Mouse (Mus musculus) midbrain, postnatal 0 days (tissue): ENCODE measurements around the gene Apopt1. TPM values are rescaled to one million over a fixed set of nuclear protein-coding genes. Genes with fewer than 3 reads are reported as not detected.

Experiments
- ATAC-seq: fragments of 200-750 bp; cut with Nextera tagmentation; 2 replicates; pipeline ENCODE4 v1.8.0; 2017; ENCODE audit warnings: moderate number of reproducible peaks, mild to moderate bottlenecking, moderate TSS enrichment, moderate library complexity; ENCODE audit not compliant: low FRiP score
- DNase-seq: peaks from one replicate; pipeline ENCODE4 v3.0.0-alpha.2; 2015; ENCODE audit warnings: low spot score
- H3K27ac ChIP-seq: fragments of 300-500 bp; sonication (generic); 2 replicates; pipeline ENCODE4 v1.5.1; 2014; ENCODE audit warnings: low read depth, mild to moderate bottlenecking, low read length, mixed read lengths
- H3K27me3 ChIP-seq: fragments of 300-500 bp; sonication (generic); 2 replicates; pipeline ENCODE4 v1.6.1; 2014; ENCODE audit warnings: low read length, control low read depth, mixed read lengths; ENCODE audit not compliant: insufficient read depth
- H3K36me3 ChIP-seq: fragments of 300-500 bp; sonication (generic); 2 replicates; pipeline ENCODE4 v1.6.1; 2014; ENCODE audit warnings: low read length, control low read depth, mixed read lengths; ENCODE audit not compliant: insufficient read depth
- H3K4me1 ChIP-seq: fragments of 300-500 bp; sonication (generic); 2 replicates; pipeline ENCODE4 v1.6.1; 2014; ENCODE audit warnings: mild to moderate bottlenecking, control low read depth, antibody characterized with exemption, low read length, mixed read lengths; ENCODE audit not compliant: insufficient read depth
- H3K4me2 ChIP-seq: fragments of 300-500 bp; sonication (generic); 2 replicates; pipeline ENCODE4 v1.6.1; 2014; ENCODE audit warnings: low read depth, mild to moderate bottlenecking, low read length, mixed read lengths; ENCODE audit not compliant: poor library complexity, severe bottlenecking
- H3K4me3 ChIP-seq: fragments of 300-500 bp; sonication (generic); 2 replicates; pipeline ENCODE4 v1.5.1; 2014; ENCODE audit warnings: low read depth, mild to moderate bottlenecking, low read length, moderate library complexity
- H3K9ac ChIP-seq: fragments of 300-500 bp; sonication (generic); replicated peaks from 2 replicates; pipeline ENCODE4 v1.6.1; 2014; ENCODE audit warnings: mild to moderate bottlenecking, low read length, moderate library complexity, mixed read lengths; ENCODE audit not compliant: poor library complexity, severe bottlenecking
- H3K9me3 ChIP-seq: fragments of 300-500 bp; sonication (generic); 2 replicates; pipeline ENCODE4 v1.6.1; 2016; ENCODE audit warnings: low read length, control low read depth
- CTCF ChIP-seq: IDR thresholded peaks from 2 replicates; pipeline ENCODE4 v1.5.1; 2016; ENCODE audit warnings: antibody characterized with exemption, mild to moderate bottlenecking
- WGBS: fragments of 180-500 bp; shearing (Covaris S2); extraction: QIAGEN DNeasy Blood & Tissue Kit; methylation state at CpG from one replicate; pipeline ENCODE4 v1.1.7; 2014; 5-methylcytosine and 5-hydroxymethylcytosine counted together
- polyA plus RNA-seq: library from polyadenylated mRNA; unstranded; fragments of >200 nt; fragmentation: Nextera tagmentation; extraction: Ambion mirVana; gene quantifications from 2 replicates; pipeline ENCODE4 v1.2.1, GENCODE M21; 2015
- total RNA-seq: library from RNA; depleted of rRNA; stranded (reverse); fragments of >200 nt; gene quantifications from 2 replicates; pipeline ENCODE4 v1.2.3, GENCODE M21; 2014

Gene Apopt1
- total and polyA plus RNA-seq, 2 experiments from 2014 or later: 17.9 to 63.1 TPM

DNA sequence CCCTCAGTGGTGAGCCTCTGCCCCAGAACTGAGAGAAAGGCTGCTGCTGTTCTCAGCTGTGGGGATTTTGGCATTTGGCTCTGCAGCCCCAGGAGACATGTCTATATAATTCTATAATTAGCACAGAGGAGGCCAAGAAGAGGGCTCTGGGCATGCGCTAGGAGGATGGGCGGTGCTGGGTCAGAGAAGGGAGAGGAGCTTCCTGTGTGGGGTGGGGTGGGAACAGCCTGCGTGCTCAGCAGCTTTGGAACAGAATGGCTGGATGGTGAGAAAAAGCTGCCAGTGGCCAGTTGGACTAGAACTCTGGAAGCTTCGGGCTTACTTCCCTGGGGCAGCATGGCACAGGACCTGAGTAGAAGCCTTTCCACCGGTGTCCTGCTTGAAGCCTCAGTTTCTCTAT is 33.0 kb downstream of the Apopt1 start:
- WGBS: 66% methylated on average over 5 of the region's 5 CpGs
- DNase-seq (peak; percentile 52), ATAC-seq (no peak)
- TF ChIP-seq CTCF: no peak
- Histone ChIP-seq H3K27ac (no peak overlapping the region), H3K9me3 (no peaks in the 10 kb centered on the region), H3K4me2 (no peak overlapping the region), H3K36me3 (no peaks in the 10 kb centered on the region), H3K4me1 (no peaks in the 10 kb centered on the region), H3K9ac (no peak overlapping the region), H3K27me3 (no peaks in the 10 kb centered on the region), H3K4me3 (no peak overlapping the region)

DNA sequence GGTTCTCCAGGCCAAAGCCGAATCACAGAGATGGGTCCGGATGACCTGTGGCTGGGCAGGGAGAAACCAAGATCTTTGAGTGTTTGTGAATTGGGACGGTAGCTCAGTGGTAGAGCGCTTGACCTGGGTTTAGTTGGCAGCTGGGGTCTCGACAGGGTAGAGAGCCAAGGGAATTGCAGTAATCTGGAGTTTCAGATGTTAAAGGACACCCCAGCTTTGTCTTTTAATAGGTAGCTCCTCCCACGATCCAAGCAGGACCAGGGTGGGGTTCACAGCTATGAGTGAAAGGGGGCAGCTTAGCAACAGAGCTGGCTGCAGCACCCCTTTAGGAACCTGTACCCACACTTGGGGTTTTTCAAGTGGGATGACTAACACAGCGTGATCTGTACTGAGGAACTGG is 34.4 kb downstream of the Apopt1 start:
- no peak for DNase-seq
- no peak for ATAC-seq
- Histone ChIP-seq H3K4me1 (no peaks in the 10 kb centered on the region), H3K9ac (no peak overlapping the region), H3K9me3 (no peaks in the 10 kb centered on the region), H3K36me3 (no peaks in the 10 kb centered on the region), H3K4me2 (no peak overlapping the region), H3K27ac (no peak overlapping the region), H3K27me3 (no peaks in the 10 kb centered on the region), H3K4me3 (no peak overlapping the region)
- no peak for TF ChIP-seq CTCF
- WGBS: 85% methylated on average over 7 of the region's 7 CpGs

DNA sequence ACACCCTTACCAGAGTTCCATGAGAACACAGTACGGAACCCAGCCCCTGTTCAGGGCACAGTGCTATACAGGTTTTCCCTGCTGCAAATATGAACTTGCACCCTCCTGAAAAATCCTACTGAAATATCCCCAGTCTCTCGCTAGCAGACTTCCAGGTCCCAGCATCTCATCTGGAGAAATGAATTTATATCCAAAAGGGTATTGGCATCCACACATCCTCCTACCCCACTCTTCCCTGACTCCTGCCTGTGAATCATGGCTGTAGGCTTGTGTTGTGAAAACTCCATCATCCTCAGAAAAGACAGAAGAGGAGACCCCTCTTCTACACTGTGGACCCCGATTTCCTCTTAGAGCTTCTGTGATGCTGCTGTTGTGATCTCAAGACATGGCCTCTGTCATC is 37.7 kb downstream of the Apopt1 start:
- ATAC-seq (no peak), DNase-seq (no peak)
- H3K4me2 ChIP-seq: no peak overlapping the region
- WGBS: 95% methylated on average over 3 of the region's 3 CpGs
- TF ChIP-seq CTCF: no peak
- no peak overlapping the region for H3K9ac ChIP-seq
- no peaks in the 10 kb centered on the region for H3K9me3 ChIP-seq
- no peaks in the 10 kb centered on the region for H3K27me3 ChIP-seq
- H3K4me1 ChIP-seq: no peaks in the 10 kb centered on the region
- no peaks in the 10 kb centered on the region for H3K36me3 ChIP-seq
- no peak overlapping the region for H3K27ac ChIP-seq
- no peak overlapping the region for H3K4me3 ChIP-seq

DNA sequence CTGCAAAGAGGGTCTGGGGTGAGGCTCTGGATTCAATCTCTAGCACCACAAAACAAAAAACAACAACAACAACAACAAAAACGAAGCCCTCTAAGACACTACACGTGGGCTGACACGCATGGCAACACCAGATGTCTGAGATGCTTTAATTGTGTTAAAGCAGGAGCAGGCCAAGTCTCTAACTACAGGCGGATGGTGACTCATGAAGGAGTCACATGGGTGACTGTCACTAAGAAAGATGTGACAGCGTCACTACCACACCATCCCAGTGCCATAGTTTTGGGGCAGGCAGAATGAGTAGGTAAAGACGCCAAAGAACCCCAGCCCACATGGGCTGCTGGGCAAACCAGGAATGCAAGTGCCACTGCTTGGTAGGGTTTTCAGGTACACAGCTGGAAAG is 39.4 kb downstream of the Apopt1 start:
- 94% methylated on average over 6 of the region's 6 CpGs for WGBS

DNA sequence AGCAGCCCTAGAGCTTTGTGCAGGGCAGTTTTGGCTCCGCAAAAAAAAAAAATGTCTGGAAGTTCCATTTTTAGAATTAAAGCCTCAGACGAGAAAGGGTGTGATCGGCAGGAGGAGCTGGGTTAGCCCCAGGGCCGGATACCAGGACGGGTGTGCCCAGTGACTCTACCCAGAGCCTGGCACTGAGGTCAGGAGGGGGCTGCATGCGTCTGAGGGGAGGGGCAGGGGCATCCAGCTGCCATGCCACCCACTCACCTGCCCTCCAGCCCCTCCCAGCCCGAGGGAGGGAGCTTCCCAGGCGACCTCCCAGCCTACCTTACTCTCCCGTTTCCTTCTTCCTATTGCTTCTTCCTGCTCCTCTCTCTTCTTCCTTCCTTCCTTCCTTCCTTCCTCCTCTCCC is 40.3 kb downstream of the Apopt1 start:
- no peak overlapping the region for H3K27ac ChIP-seq
- 64% methylated on average over 9 of the region's 9 CpGs for WGBS
- no peaks in the 10 kb centered on the region for H3K9me3 ChIP-seq
- no peaks in the 10 kb centered on the region for H3K36me3 ChIP-seq
- H3K4me3 ChIP-seq: no peak overlapping the region
- H3K27me3 ChIP-seq: no peaks in the 10 kb centered on the region
- no peak for TF ChIP-seq CTCF
- no peak for ATAC-seq
- H3K4me1 ChIP-seq: 0 out of 2 replicates have a peak, but pooled peaks cover 6% of the 10 kb centered on the region
- H3K9ac ChIP-seq: no peak overlapping the region
- no peak overlapping the region for H3K4me2 ChIP-seq
- DNase-seq: no peak

More for the DNA sequence above, 39.4 kb downstream of the Apopt1 start:
- no peaks in the 10 kb centered on the region for H3K36me3 ChIP-seq
- no peaks in the 10 kb centered on the region for H3K4me1 ChIP-seq
- DNase-seq (no peak), ATAC-seq (no peak)
- TF ChIP-seq CTCF: no peak
- no peaks in the 10 kb centered on the region for H3K27me3 ChIP-seq
- no peak overlapping the region for H3K4me3 ChIP-seq
- no peaks in the 10 kb centered on the region for H3K9me3 ChIP-seq
- H3K27ac ChIP-seq: no peak overlapping the region
- no peak overlapping the region for H3K4me2 ChIP-seq
- H3K9ac ChIP-seq: no peak overlapping the region

DNA sequence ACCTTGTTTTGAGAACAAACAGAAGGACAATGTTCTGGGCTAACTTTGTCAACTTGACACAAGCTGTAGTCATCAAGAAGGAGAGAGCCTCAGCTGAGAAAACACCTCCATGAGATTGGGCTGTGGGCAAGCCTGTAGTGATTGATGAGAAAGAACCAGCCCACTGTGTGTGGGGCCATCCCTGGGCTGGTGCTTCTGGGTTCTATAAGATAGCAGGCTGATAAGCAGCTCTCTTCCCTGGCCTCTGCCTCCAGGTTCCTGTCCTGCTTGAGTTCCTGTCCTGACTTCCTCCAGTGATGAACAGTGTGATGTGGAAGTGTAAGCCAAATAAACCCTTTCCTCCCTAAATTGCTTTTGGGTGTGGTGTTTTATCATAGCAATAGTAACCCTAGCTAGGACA is 41.6 kb downstream of the Apopt1 start:
- no peaks in the 10 kb centered on the region for H3K27me3 ChIP-seq
- ATAC-seq: no peak
- H3K4me1 ChIP-seq: 0 out of 2 replicates have a peak, but pooled peaks cover 6% of the 10 kb centered on the region
- H3K4me2 ChIP-seq: no peak overlapping the region
- H3K9ac ChIP-seq: no peak overlapping the region
- no peaks in the 10 kb centered on the region for H3K36me3 ChIP-seq
- no peak overlapping the region for H3K27ac ChIP-seq
- no peak for DNase-seq
- no peaks in the 10 kb centered on the region for H3K9me3 ChIP-seq
- TF ChIP-seq CTCF: no peak
- no peak overlapping the region for H3K4me3 ChIP-seq
